ENCODE assay signal across 22 mouse cellular contexts in genomic region chr17:5033346-5033745, GRCm38 (mm10).
"Had no signal": no experiment of that assay in that cellular context is flagged by ENCODE, and none has a peak within 500 bp of the region (broad histone marks: within the 10 kb centered on the region; RNA-seq: fewer than 3 reads in every experiment).

No protein-coding gene starts in this region.

- H3K4me2 ChIP-seq: limb, embryonic 12.5 days; limb, embryonic 15.5 days; liver, embryonic 11.5 days; lung, embryonic 14.5 days; midbrain, embryonic 13.5 days; neural tube, embryonic 13.5 days; stomach, embryonic 15.5 days had no signal

- H3K4me3 ChIP-seq: limb, embryonic 12.5 days; limb, embryonic 15.5 days; midbrain, embryonic 10.5 days; midbrain, embryonic 13.5 days; myocyte; neural tube, embryonic 13.5 days; stomach, embryonic 15.5 days had no signal

- H3K27ac ChIP-seq: limb, embryonic 12.5 days; limb, embryonic 15.5 days; liver, embryonic 14.5 days; midbrain, embryonic 10.5 days; midbrain, embryonic 13.5 days; neural tube, embryonic 13.5 days; stomach, embryonic 15.5 days had no signal

- H3K9ac ChIP-seq: limb, embryonic 12.5 days; limb, embryonic 15.5 days; liver, embryonic 14.5 days; liver, postnatal 0 days; lung, embryonic 14.5 days; midbrain, embryonic 13.5 days; neural tube, embryonic 13.5 days; stomach, embryonic 15.5 days had no signal

- H3K36me3 ChIP-seq: limb, embryonic 12.5 days; limb, embryonic 15.5 days; midbrain, embryonic 10.5 days; midbrain, embryonic 13.5 days; neural tube, embryonic 13.5 days; stomach, embryonic 15.5 days had no signal

- DNase-seq: kidney, adult 9 months; kidney, postnatal 14 days; kidney, postnatal 4 days; left cerebral cortex, postnatal 4 days; liver, postnatal 0 days; lung, embryonic 14.5 days; lung, postnatal 10 days; lung, postnatal 4 days; retina, postnatal 1 day; right cerebral cortex, postnatal 25 days; spleen, adult 18-20 months; thymus, postnatal 25 days had no signal

- H3K9me3 ChIP-seq: limb, embryonic 12.5 days; limb, embryonic 15.5 days; midbrain, embryonic 10.5 days; midbrain, embryonic 13.5 days; neural tube, embryonic 13.5 days; stomach, embryonic 15.5 days had no signal

- ATAC-seq: liver, postnatal 0 days; midbrain, embryonic 13.5 days; midbrain, embryonic 16.5 days had no signal

- H3K27me3 ChIP-seq: limb, embryonic 12.5 days; limb, embryonic 15.5 days; midbrain, embryonic 13.5 days; neural tube, embryonic 13.5 days; stomach, embryonic 15.5 days had no signal
